Mouse (Mus musculus): Measurements from ENCODE around the gene Wdr63.

DNA sequence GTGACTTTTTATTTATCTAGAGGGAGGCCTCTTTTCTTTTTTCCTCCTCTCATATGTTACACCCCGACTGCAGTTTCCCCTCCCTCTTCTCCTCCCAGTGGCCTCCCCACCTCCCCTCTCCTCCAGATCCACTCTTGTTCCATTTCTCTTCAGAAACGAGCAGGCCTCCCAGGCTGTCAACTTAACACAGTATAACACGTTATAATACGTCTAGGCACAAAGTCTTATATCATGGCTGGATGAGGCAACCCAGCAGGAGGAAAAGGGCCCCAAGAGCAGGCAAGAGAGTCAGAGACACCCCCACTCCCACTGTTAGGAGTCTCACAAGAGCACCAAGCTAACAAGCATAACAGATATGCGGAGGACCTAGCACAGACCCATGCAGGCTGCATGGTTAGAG lies 75.0 kb downstream of the Wdr63 start:
- no peak for TF ChIP-seq CTCF (IDR thresholded peaks at IDR 0.05; ENCODE audit: low read depth, low read length)
- no peak for TF ChIP-seq POLR2A (IDR thresholded peaks at IDR 0.05; ENCODE audit: borderline replicate concordance, low read depth, low read length)
